Mouse (Mus musculus): Measurements from ENCODE around the gene Safb2. TPM values are rescaled to one million over a fixed set of nuclear protein-coding genes. Genes with fewer than 3 reads are reported as not detected.

Safb2 gene
- polyA plus RNA-seq, 1 experiment from 2014 or later, result 28.8 TPM

DNA sequence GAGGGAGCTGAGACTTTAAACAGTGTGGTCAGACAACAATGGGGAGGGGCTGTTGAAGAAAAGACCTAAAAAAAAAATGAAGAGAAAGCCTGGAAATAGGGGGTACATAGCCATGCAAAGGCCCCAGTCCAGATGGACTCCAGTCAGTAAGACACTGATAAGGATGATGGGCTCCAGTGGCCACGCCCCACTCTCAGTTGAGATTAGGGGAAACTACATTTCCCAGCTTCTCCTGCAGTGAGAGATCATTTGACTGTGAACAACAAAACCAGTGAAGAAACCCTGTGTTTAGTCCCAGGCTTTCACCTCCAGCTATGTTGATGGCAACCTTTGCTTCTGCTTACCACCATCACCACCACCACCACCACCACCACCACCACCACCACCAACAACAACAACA is 38.4 kb downstream of the Safb2 start:
- ATAC-seq (ENCODE audit: low FRiP score, low TSS enrichment) (no peak), DNase-seq (ENCODE audit: low spot score) (no peak)
- no peaks in the 10 kb centered on the region for H3K27me3 ChIP-seq (ENCODE audit: control insufficient read depth, insufficient read depth, low read length)
- no peak overlapping the region for H3K4me3 ChIP-seq (ENCODE audit: low read depth, low read length)
- H3K9ac ChIP-seq (ENCODE audit: low read length), result no peak overlapping the region
- H3K4me1 ChIP-seq (replicated peaks; ENCODE audit: control insufficient read depth, insufficient read depth), result no peaks in the 10 kb centered on the region
- no peaks in the 10 kb centered on the region for H3K9me3 ChIP-seq (ENCODE audit: control insufficient read depth, low read length)
- no peaks in the 10 kb centered on the region for H3K36me3 ChIP-seq (ENCODE audit: control insufficient read depth, insufficient read depth, low read length)
- no peak for TF ChIP-seq CTCF (IDR thresholded peaks at IDR 0.05; ENCODE audit: low read depth)
- no peak for TF ChIP-seq EP300 (optimal IDR thresholded peaks at IDR 0.05)
- H3K4me2 ChIP-seq (replicated peaks; ENCODE audit: low read depth), result no peak overlapping the region
- H3K27ac ChIP-seq (replicated peaks), result no peak overlapping the region
- WGBS, result 75% methylated on average over 1 of the region's 1 CpGs

DNA sequence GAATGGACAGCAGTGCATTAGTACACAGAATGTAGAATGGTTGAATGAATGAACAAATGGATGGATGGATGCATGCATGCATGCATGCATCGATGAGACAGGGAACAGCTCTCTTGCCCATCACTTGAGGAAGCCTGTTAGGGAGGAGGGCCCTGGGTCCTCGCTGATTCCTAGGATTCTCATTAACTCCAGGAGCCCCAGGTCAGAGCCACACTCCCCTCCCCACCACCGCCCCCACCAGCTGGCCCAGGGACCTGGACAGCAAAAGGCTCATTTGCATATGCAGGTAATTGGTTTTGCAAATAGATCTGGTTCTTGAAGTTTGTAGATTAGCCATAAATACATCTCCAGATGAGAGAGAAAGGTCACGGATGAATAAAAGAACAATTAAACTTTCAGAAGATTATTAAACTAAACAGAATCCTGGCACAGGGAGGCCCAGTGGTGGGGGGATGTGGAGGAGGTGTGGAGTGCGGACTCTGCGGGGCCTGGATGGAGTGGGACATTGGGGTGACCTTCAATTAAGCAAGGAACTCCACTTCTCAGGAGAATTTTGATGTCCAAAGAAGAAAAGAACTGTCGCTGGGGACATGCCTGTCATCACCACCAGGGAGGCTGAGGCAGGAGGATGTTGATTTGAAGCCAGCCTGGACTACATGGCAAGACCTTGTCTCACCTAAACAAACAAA is 39.5 kb downstream of the Safb2 start:
- no peaks in the 10 kb centered on the region for H3K4me1 ChIP-seq (replicated peaks; ENCODE audit: control insufficient read depth, insufficient read depth)
- DNase-seq (ENCODE audit: low spot score) (peak; percentile 12), ATAC-seq (ENCODE audit: low FRiP score, low TSS enrichment) (no peak)
- H3K9me3 ChIP-seq (ENCODE audit: control insufficient read depth, low read length), result no peaks in the 10 kb centered on the region
- H3K4me2 ChIP-seq (replicated peaks; ENCODE audit: low read depth), result no peak overlapping the region
- TF ChIP-seq EP300 (optimal IDR thresholded peaks at IDR 0.05) (no peak), CTCF (IDR thresholded peaks at IDR 0.05; ENCODE audit: low read depth) (no peak)
- no peaks in the 10 kb centered on the region for H3K36me3 ChIP-seq (ENCODE audit: control insufficient read depth, insufficient read depth, low read length)
- no peaks in the 10 kb centered on the region for H3K27me3 ChIP-seq (ENCODE audit: control insufficient read depth, insufficient read depth, low read length)
- H3K4me3 ChIP-seq (ENCODE audit: low read depth, low read length), result no peak overlapping the region
- WGBS, result 74% methylated on average over 7 of the region's 7 CpGs
- no peak overlapping the region for H3K27ac ChIP-seq (replicated peaks)
- no peak overlapping the region for H3K9ac ChIP-seq (ENCODE audit: low read length)

DNA sequence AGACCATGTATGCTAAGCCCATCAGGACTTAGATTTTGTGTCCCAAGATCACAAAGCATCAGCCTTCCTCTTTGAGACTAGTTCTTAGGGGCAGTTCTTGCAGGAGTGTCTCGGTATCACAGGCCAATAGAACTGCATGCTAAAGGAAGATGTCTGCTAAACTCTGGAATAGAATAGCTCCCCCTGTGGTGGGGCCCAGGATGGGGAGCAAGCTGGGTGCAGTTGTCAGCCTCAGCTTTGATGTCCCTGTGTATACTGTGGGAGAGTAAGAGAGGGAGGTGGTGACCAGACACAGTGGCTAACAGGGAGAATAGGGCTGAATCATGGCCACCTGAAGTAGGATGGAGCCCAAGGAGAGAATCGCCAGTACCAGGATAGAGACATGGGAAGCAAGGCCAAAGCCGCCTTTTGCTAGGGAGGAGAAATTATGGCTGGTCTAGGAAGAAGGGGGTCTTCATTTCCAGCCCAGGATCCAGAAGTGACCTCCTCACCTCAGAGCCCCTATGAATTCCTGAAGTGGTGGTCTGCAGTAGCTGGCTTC is 40.6 kb downstream of the Safb2 start:
- WGBS, result 82% methylated on average over 3 of the region's 3 CpGs
- peak; percentile 31; the same call in 1 of the 2 replicates for TF ChIP-seq CTCF (IDR thresholded peaks at IDR 0.05; ENCODE audit: low read depth)
- TF ChIP-seq EP300 (optimal IDR thresholded peaks at IDR 0.05), result no peak
- H3K9me3 ChIP-seq (ENCODE audit: control insufficient read depth, low read length), result no peaks in the 10 kb centered on the region
- DNase-seq (ENCODE audit: low spot score) (peak; percentile 12), ATAC-seq (ENCODE audit: low FRiP score, low TSS enrichment) (no peak)
- H3K4me1 ChIP-seq (replicated peaks; ENCODE audit: control insufficient read depth, insufficient read depth), result no peaks in the 10 kb centered on the region
- H3K4me2 ChIP-seq (replicated peaks; ENCODE audit: low read depth), result no peak overlapping the region
- no peaks in the 10 kb centered on the region for H3K36me3 ChIP-seq (ENCODE audit: control insufficient read depth, insufficient read depth, low read length)
- no peaks in the 10 kb centered on the region for H3K27me3 ChIP-seq (ENCODE audit: control insufficient read depth, insufficient read depth, low read length)
- no peak overlapping the region for H3K4me3 ChIP-seq (ENCODE audit: low read depth, low read length)
- no peak overlapping the region for H3K9ac ChIP-seq (ENCODE audit: low read length)
- no peak overlapping the region for H3K27ac ChIP-seq (replicated peaks)

DNA sequence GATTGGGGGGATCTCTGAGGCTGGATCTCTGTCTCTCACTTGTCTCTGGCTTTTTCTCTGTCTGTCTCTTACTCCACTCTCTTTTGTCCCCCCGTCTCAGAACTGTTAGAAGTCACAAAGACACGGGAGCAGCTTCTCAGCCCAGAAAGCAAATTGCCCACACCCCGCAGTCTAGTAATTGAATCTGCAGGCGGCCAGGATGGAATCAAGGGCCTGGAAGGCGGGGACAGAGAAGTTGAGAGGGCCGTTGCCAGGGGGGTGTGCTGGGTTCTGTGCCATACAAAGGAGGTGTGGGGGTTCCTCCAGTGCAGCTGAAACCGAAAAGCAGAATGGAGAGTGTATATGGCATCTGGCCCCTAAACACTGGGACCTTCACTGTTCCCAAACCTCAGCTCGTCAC is 41.6 kb downstream of the Safb2 start:
- Histone ChIP-seq H3K27ac (replicated peaks) (no peak overlapping the region), H3K36me3 (ENCODE audit: control insufficient read depth, insufficient read depth, low read length) (no peaks in the 10 kb centered on the region), H3K4me1 (replicated peaks; ENCODE audit: control insufficient read depth, insufficient read depth) (no peaks in the 10 kb centered on the region), H3K4me3 (ENCODE audit: low read depth, low read length) (no peak overlapping the region), H3K27me3 (ENCODE audit: control insufficient read depth, insufficient read depth, low read length) (no peaks in the 10 kb centered on the region), H3K4me2 (replicated peaks; ENCODE audit: low read depth) (no peak overlapping the region), H3K9me3 (ENCODE audit: control insufficient read depth, low read length) (no peaks in the 10 kb centered on the region), H3K9ac (ENCODE audit: low read length) (no peak overlapping the region)
- DNase-seq (ENCODE audit: low spot score) (no peak), ATAC-seq (ENCODE audit: low FRiP score, low TSS enrichment) (no peak)
- TF ChIP-seq CTCF (IDR thresholded peaks at IDR 0.05; ENCODE audit: low read depth) (no peak), EP300 (optimal IDR thresholded peaks at IDR 0.05) (no peak)
- WGBS, result 48% methylated on average over 8 of the region's 8 CpGs

DNA sequence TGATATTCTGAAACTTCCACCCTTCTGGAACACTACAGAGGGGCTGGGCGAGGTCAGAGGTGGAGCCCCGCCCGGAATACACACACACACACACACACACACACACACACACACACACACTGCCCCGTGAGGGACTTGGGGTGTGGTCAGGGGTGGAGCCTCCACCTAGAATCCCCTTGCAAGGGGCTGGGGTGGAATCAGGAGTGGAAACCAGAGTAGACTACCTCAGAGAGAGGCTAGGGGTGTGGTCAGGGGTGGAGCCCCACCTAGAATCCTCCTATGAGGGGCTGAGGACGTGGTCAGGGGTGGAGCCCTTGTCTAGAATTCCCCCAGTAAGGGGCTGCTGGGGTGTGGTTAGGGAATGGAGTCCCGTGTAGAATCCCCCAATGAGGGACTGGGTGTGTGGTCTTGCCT is 43.8 kb downstream of the Safb2 start:
- peak; percentile 40 for ATAC-seq (ENCODE audit: low FRiP score, low TSS enrichment)

DNA sequence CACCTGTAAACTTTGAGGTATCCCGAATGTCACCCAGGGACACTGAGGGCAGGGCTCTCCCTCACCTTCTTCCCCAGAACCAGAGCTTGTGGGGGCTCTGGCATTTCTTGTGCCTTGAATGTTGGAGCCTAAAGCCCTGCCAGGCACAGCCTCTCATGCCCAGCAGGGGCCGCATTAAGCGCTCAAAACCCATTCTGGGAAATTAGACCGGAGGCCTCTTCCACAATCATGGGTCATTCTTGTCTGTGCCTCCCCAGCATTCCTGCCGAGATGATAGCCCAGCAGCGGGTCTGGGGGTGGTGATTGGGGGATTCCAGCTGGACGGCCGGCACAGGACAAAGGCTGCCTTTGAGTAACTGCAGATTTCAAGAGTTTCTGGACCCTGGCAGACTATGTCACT is 46.5 kb downstream of the Safb2 start:
- ATAC-seq (ENCODE audit: low FRiP score, low TSS enrichment) (no peak), DNase-seq (ENCODE audit: low spot score) (peak; percentile 21)
- WGBS, result 40% methylated on average over 8 of the region's 8 CpGs
- Histone ChIP-seq H3K36me3 (ENCODE audit: control insufficient read depth, insufficient read depth, low read length) (no peaks in the 10 kb centered on the region), H3K27ac (replicated peaks) (no peak overlapping the region), H3K4me2 (replicated peaks; ENCODE audit: low read depth) (no peak overlapping the region), H3K9ac (ENCODE audit: low read length) (no peak overlapping the region), H3K4me1 (replicated peaks; ENCODE audit: control insufficient read depth, insufficient read depth) (no peaks in the 10 kb centered on the region), H3K9me3 (ENCODE audit: control insufficient read depth, low read length) (no peaks in the 10 kb centered on the region), H3K4me3 (ENCODE audit: low read depth, low read length) (no peak overlapping the region), H3K27me3 (ENCODE audit: control insufficient read depth, insufficient read depth, low read length) (no peaks in the 10 kb centered on the region)
- no peak for TF ChIP-seq EP300 (optimal IDR thresholded peaks at IDR 0.05)
- peak; percentile 44 for TF ChIP-seq CTCF (IDR thresholded peaks at IDR 0.05; ENCODE audit: low read depth)

More for the DNA sequence above, 43.8 kb downstream of the Safb2 start:
- H3K27ac ChIP-seq (replicated peaks), result no peak overlapping the region
- H3K4me1 ChIP-seq (replicated peaks; ENCODE audit: control insufficient read depth, insufficient read depth), result no peaks in the 10 kb centered on the region
- 24% methylated on average over 6 of the region's 6 CpGs for WGBS
- no peak overlapping the region for H3K4me3 ChIP-seq (ENCODE audit: low read depth, low read length)
- TF ChIP-seq CTCF (IDR thresholded peaks at IDR 0.05; ENCODE audit: low read depth) (no peak), EP300 (optimal IDR thresholded peaks at IDR 0.05) (no peak)
- H3K27me3 ChIP-seq (ENCODE audit: control insufficient read depth, insufficient read depth, low read length), result no peaks in the 10 kb centered on the region
- H3K9me3 ChIP-seq (ENCODE audit: control insufficient read depth, low read length), result no peaks in the 10 kb centered on the region
- no peak overlapping the region for H3K9ac ChIP-seq (ENCODE audit: low read length)
- H3K36me3 ChIP-seq (ENCODE audit: control insufficient read depth, insufficient read depth, low read length), result no peaks in the 10 kb centered on the region
- peak; percentile 22 for DNase-seq (ENCODE audit: low spot score)
- no peak overlapping the region for H3K4me2 ChIP-seq (replicated peaks; ENCODE audit: low read depth)

Data from stomach, postnatal 0 days (tissue).